Mouse (Mus musculus): ENCODE results near the gene Thbs1.
"Not testable (repeated sequence)": the region's sequence is repeated elsewhere in the genome, so short reads cannot be mapped to it uniquely, and the experiment has no call there.

Thbs1 gene

GRCm38 (mm10) chr2:118114671-118115070 lies 3.0 kb downstream of the Thbs1 start:
- no peak for DNase-seq (ENCODE audit: low spot score)

GRCm38 (mm10) chr2:118115647-118116046 lies 4.0 kb downstream of the Thbs1 start:
- DNase-seq (ENCODE audit: low spot score) = no peak

GRCm38 (mm10) chr2:118116180-118116579 lies 4.5 kb downstream of the Thbs1 start:
- DNase-seq (ENCODE audit: low spot score) = no peak

GRCm38 (mm10) chr2:118116754-118117290 lies 5.1 kb downstream of the Thbs1 start:
- DNase-seq (ENCODE audit: low spot score) = no peak

- no peak for DNase-seq (ENCODE audit: low spot score)
Measured at GRCm38 (mm10) chr2:118117401-118117800, 5.7 kb downstream of the Thbs1 start.

- DNase-seq (ENCODE audit: low spot score) = no peak
Measured at GRCm38 (mm10) chr2:118118045-118118444, 6.4 kb downstream of the Thbs1 start.

- no peak for DNase-seq (ENCODE audit: low spot score)
Measured at GRCm38 (mm10) chr2:118118515-118118914, 6.8 kb downstream of the Thbs1 start.

- no peak for DNase-seq (ENCODE audit: low spot score)
Measured at GRCm38 (mm10) chr2:118119684-118120083, 8.0 kb downstream of the Thbs1 start.

GRCm38 (mm10) chr2:118120095-118120494 lies 8.4 kb downstream of the Thbs1 start:
- no peak for DNase-seq (ENCODE audit: low spot score)

- DNase-seq (ENCODE audit: low spot score) = no peak
Measured at GRCm38 (mm10) chr2:118120751-118121150, 9.1 kb downstream of the Thbs1 start.

- DNase-seq (ENCODE audit: low spot score) = no peak
Measured at GRCm38 (mm10) chr2:118122291-118122690, 10.6 kb downstream of the Thbs1 start.

- DNase-seq (ENCODE audit: low spot score) = no peak
Measured at GRCm38 (mm10) chr2:118123743-118124142, 12.1 kb downstream of the Thbs1 start.

GRCm38 (mm10) chr2:118124437-118124836 lies 12.8 kb downstream of the Thbs1 start:
- DNase-seq (ENCODE audit: low spot score) = no peak

- no peak for DNase-seq (ENCODE audit: low spot score)
Measured at GRCm38 (mm10) chr2:118125211-118125939, 13.7 kb downstream of the Thbs1 start.

GRCm38 (mm10) chr2:118125943-118126470 lies 14.3 kb downstream of the Thbs1 start:
- DNase-seq (ENCODE audit: low spot score) = no peak

GRCm38 (mm10) chr2:118127516-118128288 lies 16.0 kb downstream of the Thbs1 start:
- no peak for DNase-seq (ENCODE audit: low spot score)

GRCm38 (mm10) chr2:118128313-118128712 lies 16.6 kb downstream of the Thbs1 start:
- no peak for DNase-seq (ENCODE audit: low spot score)

GRCm38 (mm10) chr2:118137071-118137470 lies 25.4 kb downstream of the Thbs1 start:
- no peak for DNase-seq (ENCODE audit: low spot score)

- DNase-seq (ENCODE audit: low spot score) = no peak
Measured at GRCm38 (mm10) chr2:118137776-118138175, 26.1 kb downstream of the Thbs1 start.

GRCm38 (mm10) chr2:118139261-118139660 lies 27.6 kb downstream of the Thbs1 start:
- DNase-seq (ENCODE audit: low spot score) = no peak

- no peak for DNase-seq (ENCODE audit: low spot score)
Measured at GRCm38 (mm10) chr2:118141651-118142050, 30.0 kb downstream of the Thbs1 start.

GRCm38 (mm10) chr2:118147749-118148148 lies 36.1 kb downstream of the Thbs1 start:
- not testable (repeated sequence) for DNase-seq (ENCODE audit: low spot score)

Data from spleen, adult 12 weeks (tissue).